Comparison of ENCODE assay signal across 11 mouse cellular contexts in the genomic region with DNA sequence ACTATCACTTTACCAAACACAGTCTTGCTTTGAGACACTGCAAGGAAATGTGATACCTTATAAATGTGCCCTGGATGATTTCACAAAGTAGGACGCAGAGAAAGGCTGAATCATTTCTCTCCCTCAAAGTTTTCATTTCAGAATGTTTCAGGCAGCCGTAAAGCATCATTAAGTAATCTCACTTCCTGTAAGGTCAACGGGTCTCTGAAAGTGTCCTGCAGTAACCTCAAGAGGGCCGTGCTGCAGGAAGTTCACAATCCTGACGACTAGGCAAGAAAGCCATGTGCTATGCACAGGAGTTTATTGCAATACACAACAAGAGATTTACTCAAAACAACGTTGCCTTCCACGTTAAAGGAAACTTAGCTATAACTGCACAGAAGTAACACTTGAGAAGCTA. TPM values are rescaled to one million over a fixed set of nuclear protein-coding genes. Genes with fewer than 3 reads are reported as not detected.
DNase-seq lines count a peak whose midpoint lies in the region; ATAC-seq and TF ChIP-seq lines count a peak whose summit lies in the region.
"Had no signal": no experiment of that assay in that cellular context is flagged by ENCODE, and none has a peak within 500 bp of the region (broad histone marks: within the 10 kb centered on the region; RNA-seq: fewer than 3 reads in every experiment).

No protein-coding gene starts in this region.

- intact Hi-C loops in gastrocnemius, adult 2 months (cut with DNase I): loop anchor here (5.0 kb wide), 1 partner anchor 157 kb away; no protein-coding TSS in a partner anchor
- intact Hi-C loops in gastrocnemius, postnatal 14 days (cut with DNase I; ENCODE audit: low total_unique reads): loop anchor here (5.0 kb wide), 1 partner anchor 157 kb away; no protein-coding TSS in a partner anchor

- peak overlapping the region; percentile 9; the same call in 1 of the 2 replicates for H3K4me3 ChIP-seq in gastrocnemius, adult 2 months
- no peak overlapping the region for H3K4me3 ChIP-seq in limb, embryonic 10.5 days
- H3K4me3 ChIP-seq: embryonic facial prominence, embryonic 12.5 days; limb, embryonic 13.5 days had no signal

- TF ChIP-seq CTCF in gastrocnemius, adult 2 months (IDR thresholded peaks at IDR 0.05): no peak

- H3K36me3 ChIP-seq in limb, embryonic 10.5 days: no peaks in the 10 kb centered on the region
- H3K36me3 ChIP-seq: embryonic facial prominence, embryonic 12.5 days; limb, embryonic 13.5 days had no signal

- ATAC-seq in hematopoietic stem cell, adult 5-6 weeks (replicated peaks in 1 of 2; ENCODE audit: insufficient read depth in 1 of 2, low FRiP score in 2 of 2, low TSS enrichment in 1 of 2, low read depth in 1 of 2, poor library complexity in 2 of 2, severe bottlenecking in 2 of 2): peak; percentile 81 to 95

- 45% methylated on average over 7 of the region's 7 CpGs for WGBS in limb, embryonic 10.5 days

- peaks cover 3% of the 10 kb centered on the region; the same call in 1 of the 2 replicates for H3K4me1 ChIP-seq in limb, embryonic 10.5 days
- H3K4me1 ChIP-seq: embryonic facial prominence, embryonic 12.5 days; limb, embryonic 13.5 days had no signal

- H3K27me3 ChIP-seq in limb, embryonic 10.5 days (ENCODE audit: low read depth, poor library complexity, severe bottlenecking): peaks cover 8% of the 10 kb centered on the region
- H3K27me3 ChIP-seq: embryonic facial prominence, embryonic 12.5 days had no signal

- H3K27ac ChIP-seq in gastrocnemius, adult 2 months: peak overlapping the region; percentile 53
- H3K27ac ChIP-seq in limb, embryonic 10.5 days: no peak overlapping the region
- H3K27ac ChIP-seq: embryonic facial prominence, embryonic 12.5 days; limb, embryonic 13.5 days had no signal

- no peaks in the 10 kb centered on the region for H3K9me3 ChIP-seq in limb, embryonic 10.5 days (replicated peaks)
- H3K9me3 ChIP-seq: embryonic facial prominence, embryonic 12.5 days; limb, embryonic 13.5 days had no signal

- no peak for DNase-seq in gastrocnemius, adult 2 months
- no peak for DNase-seq in gastrocnemius, postnatal 14 days
- peak; percentile 33 for DNase-seq in CD4-positive helper T cell, adult 2 months (ENCODE audit: low read depth, low spot score)
- DNase-seq in lung, postnatal 36 days: peak; percentile 53
- no peak for DNase-seq in cerebellum, postnatal 25 days
- no peak for DNase-seq in ovary, postnatal 14 days (ENCODE audit: low spot score)
- DNase-seq in limb, embryonic 10.5 days (ENCODE audit: low spot score): no peak
- DNase-seq: gastrocnemius, postnatal 10 days had no signal

RNA-seq across cellular contexts. Expression of a gene that starts 20.4 kb away (rescaled TPM):
- 10 to 100 TPM; 16.7 to 23.3 TPM for total RNA-seq in gastrocnemius, adult 2 months (2021)
- 10 to 100 TPM; 31.7 to 34.5 TPM for total RNA-seq in gastrocnemius, postnatal 14 days (2021)
- total RNA-seq in hematopoietic stem cell, adult 5-6 weeks (2017): 33.4 and 41.8 TPM in 2 replicates
- polyA plus RNA-seq in limb, embryonic 10.5 days (2016; fragmentation: Nextera tagmentation; extraction: Ambion mirVana): 12.5 and 14.5 TPM in 2 replicates

Comparison
In these comparisons a context has a peak if more than half of its experiments do, and no peak if none do; other contexts are left out.
1. DNase-seq: peak in CD4-positive helper T cell, adult 2 months (single experiment) and lung, postnatal 36 days (single experiment); none in gastrocnemius, adult 2 months (single experiment), gastrocnemius, postnatal 14 days (single experiment), cerebellum, postnatal 25 days (0 of 2), ovary, postnatal 14 days (single experiment) and limb, embryonic 10.5 days (single experiment).